Mouse (Mus musculus): ENCODE data around the gene Gm21969. TPM values are rescaled to one million over a fixed set of nuclear protein-coding genes. Genes with fewer than 3 reads are reported as not detected.

The Gm21969 gene
- polyA plus RNA-seq, 1 experiment from 2014 or later, result not detected

GRCm38 (mm10) chr4:139639801-139640200, 36.8 kb downstream of the Gm21969 start:
- H3K36me3 ChIP-seq (ENCODE audit: insufficient read depth, low read length), result peaks cover 10% of the 10 kb centered on the region
- WGBS, result 13% methylated on average over 12 of the region's 12 CpGs
- no peaks in the 10 kb centered on the region for H3K27me3 ChIP-seq (ENCODE audit: insufficient read depth, low read length)
- peak overlapping the region; percentile 25; the same call in 1 of the 2 replicates for H3K27ac ChIP-seq
- no peaks in the 10 kb centered on the region for H3K9me3 ChIP-seq (replicated peaks; ENCODE audit: low read length)
- ATAC-seq (replicated peaks; ENCODE audit: low FRiP score, low read depth) (peak; percentile 47), DNase-seq (ENCODE audit: low spot score) (peak; percentile 80)
- H3K4me3 ChIP-seq (replicated peaks; ENCODE audit: low read depth, low read length), result no peak overlapping the region
- no peak overlapping the region for H3K9ac ChIP-seq (ENCODE audit: low read depth, low read length)
- H3K4me2 ChIP-seq (ENCODE audit: low read length), result no peak overlapping the region
- no peak for TF ChIP-seq CTCF (IDR thresholded peaks at IDR 0.05; ENCODE audit: low read depth)
- peaks cover 20% of the 10 kb centered on the region; the same call in 1 of the 2 replicates for H3K4me1 ChIP-seq (replicated peaks; ENCODE audit: insufficient read depth, low read length)

GRCm38 (mm10) chr4:139640333-139640732, 37.3 kb downstream of the Gm21969 start:
- Histone ChIP-seq H3K9ac (ENCODE audit: low read depth, low read length) (no peak overlapping the region), H3K4me2 (ENCODE audit: low read length) (no peak overlapping the region)
- no peak for TF ChIP-seq CTCF (IDR thresholded peaks at IDR 0.05; ENCODE audit: low read depth)

GRCm38 (mm10) chr4:139640775-139641174, 37.8 kb downstream of the Gm21969 start:
- Histone ChIP-seq H3K27ac (no peak overlapping the region), H3K9ac (ENCODE audit: low read depth, low read length) (no peak overlapping the region), H3K4me2 (ENCODE audit: low read length) (no peak overlapping the region), H3K36me3 (ENCODE audit: insufficient read depth, low read length) (peaks cover 14% of the 10 kb centered on the region), H3K4me3 (replicated peaks; ENCODE audit: low read depth, low read length) (no peak overlapping the region), H3K4me1 (replicated peaks; ENCODE audit: insufficient read depth, low read length) (peaks cover 20% of the 10 kb centered on the region; the same call in 1 of the 2 replicates), H3K9me3 (replicated peaks; ENCODE audit: low read length) (no peaks in the 10 kb centered on the region), H3K27me3 (ENCODE audit: insufficient read depth, low read length) (no peaks in the 10 kb centered on the region)
- ATAC-seq (replicated peaks; ENCODE audit: low FRiP score, low read depth), result no peak
- WGBS, result 62% methylated on average over 5 of the region's 6 CpGs
- DNase-seq (ENCODE audit: low spot score), result no peak
- TF ChIP-seq CTCF (IDR thresholded peaks at IDR 0.05; ENCODE audit: low read depth), result no peak

More at GRCm38 (mm10) chr4:139640333-139640732, 37.3 kb downstream of the Gm21969 start:
- Histone ChIP-seq H3K27ac (no peak overlapping the region), H3K36me3 (ENCODE audit: insufficient read depth, low read length) (peaks cover 14% of the 10 kb centered on the region), H3K4me1 (replicated peaks; ENCODE audit: insufficient read depth, low read length) (peaks cover 20% of the 10 kb centered on the region; the same call in 1 of the 2 replicates), H3K27me3 (ENCODE audit: insufficient read depth, low read length) (no peaks in the 10 kb centered on the region), H3K9me3 (replicated peaks; ENCODE audit: low read length) (no peaks in the 10 kb centered on the region), H3K4me3 (replicated peaks; ENCODE audit: low read depth, low read length) (no peak overlapping the region)
- WGBS, result 33% methylated on average over 12 of the region's 12 CpGs
- ATAC-seq (replicated peaks; ENCODE audit: low FRiP score, low read depth) (no peak), DNase-seq (ENCODE audit: low spot score) (no peak)

GRCm38 (mm10) chr4:139641829-139642425, 38.9 kb downstream of the Gm21969 start:
- H3K4me1 ChIP-seq (replicated peaks; ENCODE audit: insufficient read depth, low read length), result peaks cover 20% of the 10 kb centered on the region; the same call in 1 of the 2 replicates
- no peak overlapping the region for H3K27ac ChIP-seq
- DNase-seq (ENCODE audit: low spot score), result peak; percentile 36
- peaks cover 14% of the 10 kb centered on the region for H3K36me3 ChIP-seq (ENCODE audit: insufficient read depth, low read length)
- H3K9ac ChIP-seq (ENCODE audit: low read depth, low read length), result no peak overlapping the region
- no peak for TF ChIP-seq CTCF (IDR thresholded peaks at IDR 0.05; ENCODE audit: low read depth)
- no peaks in the 10 kb centered on the region for H3K27me3 ChIP-seq (ENCODE audit: insufficient read depth, low read length)
- H3K4me2 ChIP-seq (ENCODE audit: low read length), result peak overlapping the region; percentile 41
- H3K9me3 ChIP-seq (replicated peaks; ENCODE audit: low read length), result no peaks in the 10 kb centered on the region
- no peak overlapping the region for H3K4me3 ChIP-seq (replicated peaks; ENCODE audit: low read depth, low read length)
- WGBS, result 12% methylated on average over 30 of the region's 30 CpGs
- ATAC-seq (replicated peaks; ENCODE audit: low FRiP score, low read depth), result 0 out of 2 replicates have a peak, but pooled peaks have one; percentile 2

GRCm38 (mm10) chr4:139643972-139644371, 41.0 kb downstream of the Gm21969 start:
- TF ChIP-seq CTCF (IDR thresholded peaks at IDR 0.05; ENCODE audit: low read depth), result peak; percentile 95
- H3K4me3 ChIP-seq (replicated peaks; ENCODE audit: low read depth, low read length), result no peak overlapping the region
- no peak overlapping the region for H3K9ac ChIP-seq (ENCODE audit: low read depth, low read length)
- peaks cover 20% of the 10 kb centered on the region; the same call in 1 of the 2 replicates for H3K4me1 ChIP-seq (replicated peaks; ENCODE audit: insufficient read depth, low read length)
- DNase-seq (ENCODE audit: low spot score) (peak; percentile 75), ATAC-seq (replicated peaks; ENCODE audit: low FRiP score, low read depth) (no peak)
- H3K36me3 ChIP-seq (ENCODE audit: insufficient read depth, low read length), result peaks cover 23% of the 10 kb centered on the region
- no peak overlapping the region for H3K4me2 ChIP-seq (ENCODE audit: low read length)
- H3K27me3 ChIP-seq (ENCODE audit: insufficient read depth, low read length), result no peaks in the 10 kb centered on the region
- WGBS, result 16% methylated on average over 9 of the region's 9 CpGs
- H3K27ac ChIP-seq, result no peak overlapping the region
- no peaks in the 10 kb centered on the region for H3K9me3 ChIP-seq (replicated peaks; ENCODE audit: low read length)

GRCm38 (mm10) chr4:139646916-139647315, 43.9 kb downstream of the Gm21969 start:
- DNase-seq (ENCODE audit: low spot score) (peak; percentile 13), ATAC-seq (replicated peaks; ENCODE audit: low FRiP score, low read depth) (no peak)
- Histone ChIP-seq H3K27me3 (ENCODE audit: insufficient read depth, low read length) (no peaks in the 10 kb centered on the region), H3K9me3 (replicated peaks; ENCODE audit: low read length) (no peaks in the 10 kb centered on the region), H3K4me3 (replicated peaks; ENCODE audit: low read depth, low read length) (no peak overlapping the region), H3K27ac (no peak overlapping the region), H3K4me1 (replicated peaks; ENCODE audit: insufficient read depth, low read length) (no peaks in the 10 kb centered on the region; the same call in 1 of the 2 replicates), H3K36me3 (ENCODE audit: insufficient read depth, low read length) (peaks cover 27% of the 10 kb centered on the region), H3K4me2 (ENCODE audit: low read length) (no peak overlapping the region), H3K9ac (ENCODE audit: low read depth, low read length) (no peak overlapping the region)
- TF ChIP-seq CTCF (IDR thresholded peaks at IDR 0.05; ENCODE audit: low read depth), result peak; percentile 54
- whole genome bisulfite sequencing, result 90% methylated on average over 7 of the region's 7 CpGs
